Mouse (Mus musculus) neural tube, embryonic 10.5 days (tissue): ENCODE measurements around the gene Tspoap1.

Experiments
- DNase-seq: peaks from one replicate; pipeline ENCODE4 v3.0.0-alpha.2; 2017; ENCODE audit warnings: low spot score; ENCODE audit errors: extremely low spot score

Tspoap1 gene

DNA sequence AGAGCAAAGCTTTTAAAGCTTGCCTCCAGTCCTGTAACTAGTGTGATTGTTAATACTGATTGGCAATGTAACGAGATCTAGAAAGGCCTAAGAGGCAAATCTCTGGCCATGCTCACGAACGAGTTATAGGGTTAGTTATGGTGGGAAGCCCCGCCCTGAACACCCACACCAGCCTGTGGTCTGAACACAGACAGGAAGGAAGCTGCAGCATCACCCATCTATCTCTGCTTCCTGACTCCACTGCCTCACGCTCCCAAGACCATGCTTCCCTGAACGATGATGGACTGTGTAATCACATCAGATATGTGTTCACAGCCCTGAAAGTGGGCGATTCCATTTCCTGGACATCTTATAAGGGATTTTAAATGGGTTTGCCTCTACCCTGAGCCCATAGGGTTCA lies 47.9 kb downstream of the Tspoap1 start:
- DNase-seq, result no peak

DNA sequence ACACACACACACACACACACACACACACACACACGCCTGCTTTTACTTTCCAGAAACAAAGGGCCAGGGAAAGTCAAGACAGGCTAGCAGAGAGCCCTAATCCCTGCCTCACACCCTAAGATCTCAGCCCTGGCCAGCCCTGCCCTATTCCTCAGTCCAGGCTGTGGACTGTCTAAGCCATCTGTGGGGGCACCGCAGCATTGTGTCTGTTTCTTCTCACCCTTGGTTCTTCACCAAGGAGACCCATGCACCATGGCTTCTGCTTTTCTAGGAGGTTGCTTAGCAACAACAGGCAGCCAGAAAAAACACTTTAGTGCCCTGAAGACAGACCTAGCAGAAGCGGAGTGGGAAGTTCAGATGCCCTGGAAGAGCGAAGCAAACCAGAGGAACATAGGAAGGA lies 51.1 kb downstream of the Tspoap1 start:
- DNase-seq, result no peak

- no peak for DNase-seq
These were observed 54.5 kb downstream of the Tspoap1 start for GRCm38 (mm10) chr11:87814831-87815230.

DNA sequence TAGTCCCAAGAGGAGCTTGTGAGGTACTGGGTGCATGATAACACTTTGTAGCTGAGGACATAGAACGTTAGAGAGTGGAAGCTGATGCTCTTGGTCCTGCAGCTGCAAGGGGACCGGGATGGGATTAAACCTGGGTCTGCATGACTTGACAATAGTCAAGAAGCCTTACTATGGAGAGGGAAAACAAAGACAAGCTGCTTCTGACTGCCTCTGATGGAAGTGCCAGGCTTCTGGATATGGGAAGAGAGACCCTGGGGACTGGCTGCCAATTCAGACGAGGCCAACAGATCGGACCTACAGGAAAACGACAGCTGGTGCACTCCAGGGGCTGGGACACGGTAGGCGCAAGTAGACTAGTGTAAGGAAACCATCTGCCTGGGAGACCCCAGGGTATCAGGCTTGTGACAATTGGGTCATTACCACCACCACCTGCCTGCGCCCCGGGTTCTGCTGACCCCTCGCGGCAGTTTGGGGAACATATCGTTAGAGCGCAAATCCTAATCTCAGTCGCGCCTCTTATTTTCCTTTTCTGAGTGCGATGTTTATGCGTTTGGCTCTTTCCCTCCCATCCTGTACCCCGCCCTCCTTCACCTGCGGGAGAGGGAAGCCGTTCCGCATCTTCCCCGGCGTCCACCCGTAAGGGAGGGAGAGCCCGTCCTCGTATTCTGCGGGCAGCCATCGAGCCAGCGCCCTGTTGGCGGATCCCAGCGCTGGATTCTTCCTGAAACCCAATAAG lies 56.5 kb downstream of the Tspoap1 start:
- peak; percentile 59 for DNase-seq

GRCm38 (mm10) chr11:87817443-87817773 lies 57.1 kb downstream of the Tspoap1 start:
- no peak for DNase-seq

GRCm38 (mm10) chr11:87821502-87821901 lies 61.2 kb downstream of the Tspoap1 start:
- DNase-seq, result no peak

- DNase-seq, result no peak
These were observed 68.0 kb downstream of the Tspoap1 start, which contains the start of gene Lpo for GRCm38 (mm10) chr11:87828239-87828900. TSS of gene Lpo (minus strand) at chr11:87828289.
